Mouse (Mus musculus) right cerebral cortex, postnatal 36 days (tissue): ENCODE measurements around the gene Inhba.

Experiments
- DNase-seq, 2 experiments: peaks; one replicate each; pipeline ENCODE4 v3.0.0; 2022; ENCODE audit warnings: low spot score in 2 of 2, mixed read lengths in 1 of 2

Inhba gene

DNA sequence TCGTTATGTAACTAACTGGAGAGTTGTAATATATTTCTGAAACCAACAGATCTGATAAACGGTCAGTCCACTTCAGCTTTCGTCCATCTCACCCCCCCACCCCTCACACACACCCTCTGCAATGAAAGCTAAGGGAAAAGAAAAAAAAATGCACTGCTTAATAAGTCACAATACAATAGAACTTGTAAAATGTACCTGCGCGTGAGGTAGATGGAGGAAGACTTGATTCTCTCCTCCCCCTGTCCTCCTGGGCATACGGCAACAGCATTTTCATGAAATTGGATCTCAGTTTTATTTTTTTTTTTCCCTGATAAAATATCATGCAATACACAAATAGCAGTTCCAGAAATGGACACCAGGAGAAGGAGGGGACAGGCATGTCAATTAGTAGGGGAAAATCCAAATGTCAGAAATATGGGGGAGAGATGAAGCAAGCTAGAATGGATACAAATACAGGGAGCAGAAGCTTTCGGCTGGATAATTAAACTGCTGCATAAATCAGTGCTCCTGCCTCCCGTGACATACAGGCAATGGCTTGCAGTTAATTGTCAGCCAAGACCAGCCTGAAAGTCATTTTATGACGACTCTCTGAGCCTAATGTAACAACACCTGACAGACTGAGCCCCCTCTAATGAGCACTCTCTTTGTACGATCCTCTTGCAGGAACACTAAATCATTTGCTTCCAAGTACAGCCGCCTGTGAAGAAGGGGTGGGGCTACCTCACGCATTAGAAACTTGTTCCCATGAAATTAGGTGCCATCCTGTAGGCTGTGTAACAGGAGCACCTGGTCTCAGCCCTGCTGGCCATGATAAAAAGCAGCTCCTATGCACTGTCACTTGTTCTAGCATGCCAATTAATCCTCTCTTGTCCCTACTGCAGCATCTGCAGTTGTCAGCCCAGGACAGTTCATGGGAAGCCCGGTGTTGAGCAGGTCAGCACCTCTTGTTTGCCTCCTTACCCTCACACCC is 11.7 kb downstream of the Inhba start:
- DNase-seq = no peak

DNA sequence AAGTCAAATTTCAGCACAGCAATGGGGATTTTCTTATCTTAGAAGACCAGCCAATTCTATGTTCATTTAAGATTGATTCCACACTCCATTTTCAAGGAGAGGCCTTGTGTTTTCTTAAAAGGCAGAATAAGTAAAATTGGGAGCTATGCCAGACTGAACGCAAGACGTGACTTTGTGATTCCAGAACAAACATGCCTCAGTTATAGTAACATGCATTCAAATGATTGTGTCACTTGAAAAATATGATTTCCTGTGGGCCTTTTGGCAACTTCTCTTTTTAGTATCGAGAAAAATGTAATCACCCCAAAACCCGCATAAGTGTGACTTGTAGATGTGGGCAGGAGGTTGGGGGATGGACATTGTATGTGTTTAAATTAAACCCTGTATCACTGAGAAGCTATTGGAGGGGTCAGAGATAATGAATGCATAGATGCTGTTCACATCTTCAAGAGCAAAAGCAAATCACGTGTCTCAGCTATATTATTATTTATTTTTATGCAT is 19.0 kb downstream of the Inhba start:
- no peak for DNase-seq

DNA sequence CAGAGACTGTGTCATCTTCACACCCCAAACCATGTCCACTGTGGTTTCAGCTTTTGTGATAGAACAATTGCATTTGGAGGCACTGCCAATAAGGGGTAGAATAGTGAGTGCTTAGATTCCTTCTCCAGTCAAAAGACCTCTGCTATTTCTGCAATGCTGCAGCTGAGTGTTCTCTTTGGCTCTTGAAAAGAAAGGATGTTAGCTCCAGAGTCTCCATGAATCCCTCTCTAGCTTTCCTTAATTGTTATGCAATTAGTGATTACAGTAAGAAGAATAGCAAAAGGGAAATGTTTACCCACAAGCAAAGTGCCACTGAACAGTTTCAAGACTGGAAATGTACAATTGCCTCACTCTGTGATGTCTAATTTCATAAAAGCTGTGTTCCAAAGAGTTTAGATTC is 20.8 kb downstream of the Inhba start:
- DNase-seq = no peak

DNA sequence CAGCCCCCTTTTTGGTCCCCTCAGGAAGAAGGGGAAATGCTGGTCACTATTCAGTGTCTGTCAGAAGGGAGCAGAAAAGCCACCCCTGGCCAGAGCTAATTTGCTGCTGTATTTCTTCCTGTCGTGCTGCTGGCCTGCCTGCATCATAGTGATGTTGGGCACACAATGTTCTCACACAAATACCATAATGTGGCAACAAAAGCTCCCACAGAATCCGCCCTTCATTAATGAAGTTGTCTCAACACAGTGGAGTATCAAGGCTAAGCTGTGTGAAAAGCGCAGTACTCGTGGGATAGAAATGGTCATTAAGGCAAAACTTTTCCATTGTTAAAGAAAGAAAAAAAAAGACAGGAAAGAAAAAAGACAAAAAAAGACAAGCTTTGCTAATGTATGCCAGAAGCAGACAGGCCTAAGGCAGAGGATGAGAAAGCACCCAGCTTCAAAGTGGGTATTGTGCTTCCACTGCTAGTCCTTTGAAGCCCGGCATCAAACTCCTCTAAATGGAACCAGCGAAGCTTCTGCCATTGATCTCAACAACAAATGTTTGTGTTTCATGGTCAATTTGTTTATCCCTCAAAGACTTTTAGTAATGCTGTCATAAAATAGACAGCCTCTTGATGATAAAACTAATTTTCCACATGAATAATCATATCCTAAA is 21.4 kb downstream of the Inhba start:
- no peak for DNase-seq

DNA sequence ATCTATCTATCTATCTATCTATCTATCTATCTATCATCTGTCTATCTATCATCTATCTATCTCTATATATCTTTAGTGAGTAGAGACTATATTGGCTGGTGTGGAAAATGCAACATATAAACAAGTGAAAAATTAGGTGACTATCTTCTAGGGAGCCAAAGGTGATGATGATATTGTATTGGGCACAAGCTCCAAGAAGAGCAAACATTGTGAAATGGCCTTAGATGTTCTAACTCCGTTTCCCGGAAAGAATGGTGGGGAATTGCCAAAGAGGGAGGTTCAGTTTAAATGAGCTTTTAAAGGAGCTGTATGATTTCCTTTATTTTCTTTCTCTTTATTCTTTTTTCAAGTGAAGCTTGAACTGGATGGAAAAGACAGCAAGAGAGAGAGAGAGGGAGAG is 57.4 kb downstream of the Inhba start:
- no peak for DNase-seq

DNA sequence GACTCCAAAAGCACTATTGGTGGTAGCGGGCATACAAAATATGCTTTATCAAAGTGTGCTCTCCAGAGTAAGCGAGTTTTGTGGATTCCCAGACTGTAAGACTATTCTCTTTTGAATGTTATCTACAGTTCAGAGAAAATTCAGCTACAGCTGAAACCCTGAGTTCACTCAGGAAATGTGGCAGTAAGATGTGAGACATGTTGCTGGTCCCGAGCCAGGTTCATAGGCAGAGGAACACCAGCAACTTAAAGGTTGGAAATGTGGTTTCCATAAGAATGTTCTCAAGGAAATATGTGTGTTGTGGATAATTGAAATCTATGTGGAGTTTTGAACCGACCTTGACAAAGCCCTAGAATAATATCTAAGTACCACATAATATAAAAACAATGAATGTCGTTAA is 65.6 kb downstream of the Inhba start:
- DNase-seq = no peak

DNA sequence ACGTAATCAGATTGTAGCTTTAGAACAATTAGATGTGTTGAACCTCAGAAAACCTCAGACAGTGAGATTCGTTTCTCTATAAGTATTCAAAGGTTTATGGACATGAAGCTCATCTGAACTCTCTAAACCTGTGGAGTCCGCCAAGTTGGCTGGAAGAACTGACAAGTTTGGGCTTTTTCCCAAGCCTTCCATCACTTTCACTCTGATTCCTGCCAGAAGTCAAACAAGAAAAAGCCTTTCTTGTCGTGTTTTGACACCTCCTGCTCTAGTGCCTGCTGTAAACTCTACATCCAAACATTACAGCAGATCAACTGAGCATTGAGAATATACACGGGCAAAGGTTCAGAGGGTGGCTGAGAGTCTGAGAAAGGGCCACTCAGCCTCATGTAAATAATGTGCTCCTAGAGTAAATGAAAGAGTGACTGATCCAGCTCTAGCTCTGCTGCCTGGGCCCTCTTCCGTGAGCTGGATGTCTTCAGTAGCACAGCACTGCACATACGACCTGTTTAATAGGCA is 66.6 kb downstream of the Inhba start:
- no peak for DNase-seq

DNA sequence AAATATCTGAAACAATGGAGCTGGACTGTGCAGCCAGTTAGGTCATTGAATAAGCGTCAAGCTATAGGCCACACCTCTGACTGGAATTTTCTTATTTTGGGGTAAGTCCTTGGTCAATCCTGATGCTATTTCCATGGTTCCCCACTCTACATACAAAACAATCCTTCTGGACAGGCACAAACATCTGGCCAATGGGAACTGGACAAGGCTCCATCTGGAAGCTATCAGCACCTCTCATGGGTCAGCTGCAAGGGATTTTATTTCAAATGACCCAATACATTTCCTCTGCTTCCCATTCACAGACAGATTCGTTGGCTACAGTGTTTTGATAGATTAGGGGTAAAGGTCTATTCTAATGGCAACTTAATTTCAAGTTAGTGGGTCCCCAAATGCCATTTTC is 68.6 kb downstream of the Inhba start:
- no peak for DNase-seq
